Mouse (Mus musculus) midbrain, embryonic 15.5 days (tissue): ENCODE measurements around the gene Myo18b. TPM values are rescaled to one million over a fixed set of nuclear protein-coding genes. Genes with fewer than 3 reads are reported as not detected.
A peak's percentile ranks its signal among the peaks of the same experiment; 100 is the strongest.

Experiments used
- ATAC-seq: fragments of 200-750 bp; cut with Nextera tagmentation; replicated peaks from 2 replicates; pipeline ENCODE4 v1.8.0; 2017; ENCODE audit warnings: moderate TSS enrichment
- H3K27ac ChIP-seq: fragments of 300-500 bp; sonication (generic); 2 replicates; pipeline ENCODE4 v1.5.1; 2015; ENCODE audit warnings: mild to moderate bottlenecking, inconsistent platforms
- H3K27me3 ChIP-seq: fragments of 300-500 bp; sonication (generic); replicated peaks from 2 replicates; pipeline ENCODE4 v1.6.1; 2015; ENCODE audit warnings: inconsistent platforms
- H3K36me3 ChIP-seq: fragments of 300-500 bp; sonication (generic); replicated peaks from 2 replicates; pipeline ENCODE4 v1.6.1; 2015; ENCODE audit warnings: inconsistent platforms
- H3K4me1 ChIP-seq: fragments of 300-500 bp; sonication (generic); 2 replicates; pipeline ENCODE4 v1.6.1; 2015; ENCODE audit warnings: inconsistent platforms
- H3K4me2 ChIP-seq: fragments of 300-500 bp; sonication (generic); 2 replicates; pipeline ENCODE4 v1.6.1; 2015; ENCODE audit warnings: inconsistent platforms, mild to moderate bottlenecking, moderate library complexity
- H3K4me3 ChIP-seq: fragments of 300-500 bp; sonication (generic); 2 replicates; pipeline ENCODE4 v1.5.1; 2015; ENCODE audit warnings: mild to moderate bottlenecking, inconsistent platforms
- H3K9ac ChIP-seq: fragments of 300-500 bp; sonication (generic); 2 replicates; pipeline ENCODE4 v1.6.1; 2015; ENCODE audit warnings: mild to moderate bottlenecking, inconsistent platforms
- H3K9me3 ChIP-seq: fragments of 300-500 bp; sonication (generic); 2 replicates; pipeline ENCODE4 v1.6.1; 2016; ENCODE audit warnings: inconsistent platforms
- WGBS: fragments of 180-500 bp; shearing (Covaris S2); methylation state at CpG from one replicate; pipeline ENCODE4 v1.1.7; 2015; ENCODE audit warnings: mixed read lengths; 5-methylcytosine and 5-hydroxymethylcytosine counted together
- polyA plus RNA-seq: library from polyadenylated mRNA; unstranded; fragments of >200 nt; fragmentation: Nextera tagmentation; extraction: Ambion mirVana; gene quantifications from 2 replicates; pipeline ENCODE4 v1.2.1, GENCODE M21; 2015

The Myo18b gene
- polyA plus RNA-seq, 1 experiment from 2014 or later: 1.5 TPM

DNA sequence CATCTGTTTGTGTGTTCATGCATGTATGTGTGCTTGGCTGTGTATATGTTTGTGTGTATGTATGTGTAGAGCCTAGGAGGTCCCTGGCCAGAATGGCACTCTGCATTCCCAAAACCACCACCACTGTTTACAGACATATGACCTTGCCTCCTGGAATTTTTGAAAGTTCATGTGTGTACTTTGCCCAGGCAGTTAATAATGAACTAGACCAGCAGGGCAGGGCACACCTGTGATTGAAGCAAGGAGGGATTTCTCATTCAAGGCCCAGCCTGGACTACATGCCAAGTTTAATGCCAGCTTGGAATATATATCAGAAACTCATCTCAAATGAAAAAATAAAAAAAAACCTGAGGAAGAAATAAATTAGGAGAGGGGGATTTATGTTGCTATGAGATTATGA lies 25.8 kb upstream of the Myo18b start:
- no peak for ATAC-seq
- Histone ChIP-seq H3K36me3 (no peaks in the 10 kb centered on the region), H3K9ac (no peak overlapping the region), H3K4me3 (no peak overlapping the region), H3K27ac (no peak overlapping the region), H3K9me3 (no peaks in the 10 kb centered on the region), H3K27me3 (no peaks in the 10 kb centered on the region), H3K4me2 (no peak overlapping the region), H3K4me1 (no peaks in the 10 kb centered on the region)

DNA sequence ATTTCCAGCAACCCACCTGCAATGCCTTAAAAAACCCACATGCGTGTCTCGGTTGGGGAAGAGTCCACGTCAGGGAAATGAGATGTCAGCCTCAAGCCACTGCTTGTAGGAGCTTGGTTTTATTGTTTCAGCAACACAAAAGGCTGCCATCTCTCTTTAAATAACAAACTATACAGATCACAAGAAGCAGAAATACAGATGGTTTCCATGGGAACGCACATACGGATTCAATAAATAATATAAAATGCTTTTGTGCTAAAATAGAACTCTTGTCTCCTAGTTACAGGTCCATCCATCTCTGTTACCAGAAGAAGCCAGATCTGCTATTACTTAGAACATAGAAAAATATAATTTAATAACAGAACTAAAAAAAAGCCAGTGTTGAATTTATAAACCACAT lies 14.2 kb upstream of the Myo18b start:
- no peak overlapping the region for H3K9ac ChIP-seq
- peaks cover 14% of the 10 kb centered on the region for H3K4me1 ChIP-seq
- H3K4me3 ChIP-seq: no peak overlapping the region
- H3K27me3 ChIP-seq: no peaks in the 10 kb centered on the region
- WGBS: 53% methylated on average over 5 of the region's 5 CpGs
- no peak for ATAC-seq
- H3K27ac ChIP-seq: peak overlapping the region; percentile 66
- H3K9me3 ChIP-seq: no peaks in the 10 kb centered on the region
- H3K4me2 ChIP-seq: no peak overlapping the region
- no peaks in the 10 kb centered on the region for H3K36me3 ChIP-seq

DNA sequence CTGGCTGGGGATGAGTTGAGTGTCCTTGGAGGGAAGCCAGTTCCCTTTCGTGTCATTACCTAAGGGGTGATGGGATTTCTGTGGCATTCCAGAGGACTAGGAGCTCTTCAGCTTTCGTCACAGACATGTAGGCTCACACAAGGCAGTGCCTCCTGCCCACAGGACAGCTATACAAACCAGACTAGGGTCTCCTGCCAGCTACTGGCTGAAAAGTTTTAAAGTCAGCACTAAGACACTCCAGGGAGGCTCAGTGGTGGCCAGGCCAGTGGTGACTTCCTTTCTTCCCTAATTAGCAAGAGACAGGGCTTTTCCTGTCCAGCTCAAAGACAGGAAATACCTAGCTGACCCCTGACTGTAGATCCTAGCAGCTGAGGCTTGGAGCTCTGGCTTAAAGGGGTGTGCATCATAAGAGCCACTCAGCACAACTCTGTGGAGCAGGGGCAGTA lies 12.0 kb upstream of the Myo18b start:
- Histone ChIP-seq H3K9ac (no peak overlapping the region), H3K27me3 (no peaks in the 10 kb centered on the region), H3K9me3 (no peaks in the 10 kb centered on the region), H3K4me3 (no peak overlapping the region), H3K4me2 (no peak overlapping the region), H3K36me3 (no peaks in the 10 kb centered on the region), H3K27ac (no peak overlapping the region), H3K4me1 (peaks cover 14% of the 10 kb centered on the region)
- 59% methylated on average over 2 of the region's 2 CpGs for WGBS
- ATAC-seq: no peak

DNA sequence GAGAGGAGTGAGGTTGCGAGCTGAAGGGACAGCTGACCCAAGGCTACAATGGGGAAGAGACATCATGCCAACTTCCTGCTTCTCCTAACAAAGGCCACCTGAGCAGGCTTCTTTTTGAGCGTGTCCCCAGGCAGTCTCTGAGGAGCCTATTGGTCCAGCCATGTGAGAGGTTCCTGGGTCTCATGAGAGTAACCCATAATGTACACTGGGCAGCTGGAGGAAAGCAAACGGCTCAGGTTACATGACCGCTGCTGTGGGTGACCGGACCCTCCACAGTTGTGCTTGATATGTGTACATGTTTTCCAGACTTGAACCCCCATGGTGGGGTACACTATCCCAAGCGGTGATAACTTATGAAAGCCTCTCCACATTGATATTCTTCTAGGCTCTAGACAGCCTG lies 11.3 kb upstream of the Myo18b start:
- no peaks in the 10 kb centered on the region for H3K36me3 ChIP-seq
- 83% methylated on average over 6 of the region's 6 CpGs for WGBS
- no peak for ATAC-seq
- H3K9me3 ChIP-seq: no peaks in the 10 kb centered on the region
- no peak overlapping the region for H3K4me2 ChIP-seq
- no peak overlapping the region for H3K27ac ChIP-seq
- no peak overlapping the region for H3K4me3 ChIP-seq
- no peaks in the 10 kb centered on the region for H3K27me3 ChIP-seq
- peaks cover 14% of the 10 kb centered on the region for H3K4me1 ChIP-seq
- H3K9ac ChIP-seq: no peak overlapping the region

DNA sequence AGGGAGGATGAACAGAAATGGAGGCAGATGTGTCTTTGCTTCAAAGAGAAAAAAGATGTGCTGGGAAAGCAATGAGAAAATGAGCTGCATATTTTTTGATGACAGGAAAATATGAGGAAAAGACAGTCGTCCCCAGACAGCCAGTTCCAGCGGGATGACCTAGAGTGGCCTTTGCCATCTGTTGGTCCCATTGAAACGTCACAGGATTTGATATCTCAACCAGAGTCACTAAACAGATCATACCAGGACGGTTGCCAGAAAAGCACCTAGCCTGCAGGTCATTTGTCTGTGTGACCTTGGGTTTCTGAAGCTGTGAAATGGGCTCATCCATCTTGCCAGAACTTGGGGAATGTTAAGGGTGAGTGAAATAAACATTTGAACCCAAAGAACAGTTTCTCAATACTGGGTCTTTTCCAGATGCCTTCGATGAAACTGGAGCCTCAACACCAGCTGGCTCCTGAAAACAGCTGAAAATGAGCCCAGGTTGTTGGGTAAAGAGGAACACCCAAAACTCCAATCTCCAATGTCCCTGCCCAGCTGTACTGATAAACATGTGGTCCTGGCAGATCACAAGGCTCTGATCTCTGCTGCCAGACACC lies 2.6 kb downstream of the Myo18b start:
- H3K27ac ChIP-seq: no peak overlapping the region
- no peak overlapping the region for H3K4me2 ChIP-seq
- ATAC-seq: no peak
- no peaks in the 10 kb centered on the region for H3K9me3 ChIP-seq
- H3K36me3 ChIP-seq: no peaks in the 10 kb centered on the region
- no peak overlapping the region for H3K4me3 ChIP-seq
- 73% methylated on average over 5 of the region's 5 CpGs for WGBS
- no peak overlapping the region for H3K9ac ChIP-seq
- no peaks in the 10 kb centered on the region for H3K4me1 ChIP-seq
- no peaks in the 10 kb centered on the region for H3K27me3 ChIP-seq

DNA sequence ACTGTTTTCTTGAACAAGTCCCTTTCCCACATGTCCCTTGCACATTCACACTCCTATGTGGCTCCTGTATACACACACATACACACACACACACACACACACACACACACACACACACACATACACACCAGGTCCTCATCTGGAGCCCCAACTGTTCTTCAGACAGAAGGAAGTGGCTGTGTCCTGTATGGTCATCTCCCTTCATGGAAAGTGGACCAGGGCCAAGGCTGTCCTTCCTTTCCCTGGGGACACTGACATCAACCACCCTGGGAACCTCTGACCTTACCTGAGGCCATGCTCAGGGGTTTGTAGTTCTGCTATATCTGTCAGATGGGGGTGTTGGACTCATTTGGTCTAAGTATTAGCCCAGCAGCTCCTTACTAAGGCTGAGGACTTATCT lies 3.8 kb downstream of the Myo18b start:
- no peaks in the 10 kb centered on the region for H3K27me3 ChIP-seq
- no peak overlapping the region for H3K27ac ChIP-seq

DNA sequence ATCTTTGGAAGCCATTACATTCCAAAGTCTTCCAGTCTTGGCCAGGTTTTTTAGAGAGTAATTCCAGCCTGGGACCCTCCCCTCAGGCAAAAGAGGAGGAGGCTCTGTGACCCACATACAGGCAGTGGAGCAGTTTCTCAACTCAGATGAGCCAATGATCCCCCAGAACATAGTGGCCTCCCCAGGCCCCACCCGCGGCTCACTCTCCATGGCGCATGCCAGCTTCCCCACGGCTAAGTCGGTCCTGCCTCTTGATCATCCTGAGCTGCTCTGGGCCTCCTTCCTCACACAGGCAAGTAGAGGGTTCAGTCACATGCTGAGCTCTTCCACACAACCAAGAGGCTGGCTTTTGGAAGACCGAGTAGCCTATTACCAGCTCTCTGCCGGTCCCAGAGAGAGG lies 7.5 kb downstream of the Myo18b start:
- Histone ChIP-seq H3K4me1 (peaks cover 10% of the 10 kb centered on the region; the same call in 1 of the 2 replicates), H3K9ac (no peak overlapping the region), H3K27ac (no peak overlapping the region), H3K9me3 (no peaks in the 10 kb centered on the region), H3K4me2 (no peak overlapping the region), H3K27me3 (no peaks in the 10 kb centered on the region), H3K4me3 (no peak overlapping the region), H3K36me3 (no peaks in the 10 kb centered on the region)
- 59% methylated on average over 7 of the region's 7 CpGs for WGBS
- no peak for ATAC-seq

More for the DNA sequence above, 3.8 kb downstream of the Myo18b start:
- no peaks in the 10 kb centered on the region for H3K9me3 ChIP-seq
- no peaks in the 10 kb centered on the region; the same call in 1 of the 2 replicates for H3K4me1 ChIP-seq
- no peak overlapping the region for H3K4me2 ChIP-seq
- H3K36me3 ChIP-seq: no peaks in the 10 kb centered on the region
- H3K4me3 ChIP-seq: no peak overlapping the region
- ATAC-seq: no peak
- H3K9ac ChIP-seq: no peak overlapping the region

DNA sequence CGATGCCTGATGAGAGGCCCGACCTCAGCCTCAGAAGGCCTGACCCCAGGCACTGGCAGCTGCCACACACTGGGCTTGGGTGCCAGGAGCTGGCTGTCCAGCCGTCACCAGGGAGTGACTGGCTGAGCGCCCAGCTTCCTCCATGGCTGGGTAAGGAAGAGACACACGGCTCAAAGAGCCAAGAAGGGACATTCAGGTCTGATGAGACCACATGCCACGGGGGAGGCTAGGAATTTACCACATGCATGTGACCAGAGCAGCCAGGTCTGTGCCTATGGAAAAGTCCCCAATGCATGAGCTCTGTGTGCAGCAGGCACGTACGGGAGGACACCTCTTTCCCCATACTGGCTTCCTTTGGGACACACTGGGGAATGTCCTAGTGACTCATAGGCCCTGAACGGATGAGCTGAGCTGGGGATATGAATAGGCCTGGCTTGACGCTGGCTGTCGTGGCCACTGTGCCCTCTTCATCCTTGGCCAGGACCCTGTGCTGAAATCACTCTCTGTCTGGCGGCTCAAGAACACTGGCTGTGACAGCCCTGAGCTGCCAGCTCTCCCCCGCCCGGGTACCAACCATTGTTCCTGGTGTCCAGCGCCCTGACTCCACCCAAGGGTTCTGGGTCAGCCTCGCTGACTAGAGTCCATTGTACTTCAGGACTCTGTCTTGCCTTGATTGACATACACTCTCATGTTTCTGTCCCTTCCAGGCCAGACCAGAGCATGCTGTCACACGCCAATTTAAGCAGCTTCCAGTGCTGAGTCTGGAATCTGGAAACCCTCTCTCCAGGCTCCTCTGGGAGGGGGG lies 9.3 kb downstream of the Myo18b start:
- no peak overlapping the region for H3K9ac ChIP-seq
- no peak overlapping the region for H3K27ac ChIP-seq
- WGBS: 58% methylated on average over 17 of the region's 17 CpGs
- no peaks in the 10 kb centered on the region for H3K36me3 ChIP-seq
- no peak overlapping the region for H3K4me2 ChIP-seq
- H3K4me1 ChIP-seq: peaks cover 10% of the 10 kb centered on the region; the same call in 1 of the 2 replicates
- no peak for ATAC-seq
- H3K9me3 ChIP-seq: no peaks in the 10 kb centered on the region
- H3K27me3 ChIP-seq: no peaks in the 10 kb centered on the region
- no peak overlapping the region for H3K4me3 ChIP-seq

DNA sequence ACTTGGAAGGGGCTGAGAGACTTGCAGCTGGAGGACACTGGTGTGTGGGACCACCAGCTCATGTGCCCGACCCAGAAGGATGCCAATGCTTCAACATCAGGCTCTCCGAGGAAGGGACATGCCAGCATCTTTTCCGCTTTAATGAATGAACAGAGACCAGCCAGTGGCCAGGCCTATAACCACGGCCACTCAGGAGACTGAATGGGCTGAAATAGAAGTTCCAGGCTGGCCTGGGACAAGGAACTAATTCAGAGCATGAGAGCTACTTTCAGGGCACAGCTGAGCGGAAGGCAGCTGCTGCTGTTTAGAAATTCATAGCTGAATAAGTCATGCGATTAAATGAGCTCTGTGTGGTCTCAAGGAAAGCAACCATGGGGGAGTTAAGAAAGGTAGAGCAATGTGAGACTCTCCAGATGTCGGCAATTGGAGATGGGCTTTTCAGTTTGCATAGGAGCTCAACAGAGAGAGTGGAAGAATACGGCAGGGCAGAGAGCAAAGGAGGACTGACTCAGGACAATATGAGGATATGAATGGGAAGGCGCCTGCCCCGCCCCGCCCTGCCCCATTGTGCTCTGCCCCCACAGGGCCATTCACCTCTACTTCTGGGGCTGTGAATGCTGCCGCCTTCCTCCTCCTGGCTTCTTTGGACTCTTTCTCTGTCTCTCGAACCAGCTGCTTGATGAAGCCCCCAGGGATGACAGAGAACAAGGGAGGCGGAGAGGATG lies 18.6 kb downstream of the Myo18b start:
- no peak overlapping the region for H3K4me3 ChIP-seq
- H3K4me2 ChIP-seq: no peak overlapping the region
- no peaks in the 10 kb centered on the region for H3K4me1 ChIP-seq
- H3K27me3 ChIP-seq: no peaks in the 10 kb centered on the region
- H3K27ac ChIP-seq: no peak overlapping the region
- no peaks in the 10 kb centered on the region for H3K9me3 ChIP-seq
- 43% methylated on average over 14 of the region's 14 CpGs for WGBS
- no peak overlapping the region for H3K9ac ChIP-seq
- no peaks in the 10 kb centered on the region for H3K36me3 ChIP-seq
- ATAC-seq: no peak

DNA sequence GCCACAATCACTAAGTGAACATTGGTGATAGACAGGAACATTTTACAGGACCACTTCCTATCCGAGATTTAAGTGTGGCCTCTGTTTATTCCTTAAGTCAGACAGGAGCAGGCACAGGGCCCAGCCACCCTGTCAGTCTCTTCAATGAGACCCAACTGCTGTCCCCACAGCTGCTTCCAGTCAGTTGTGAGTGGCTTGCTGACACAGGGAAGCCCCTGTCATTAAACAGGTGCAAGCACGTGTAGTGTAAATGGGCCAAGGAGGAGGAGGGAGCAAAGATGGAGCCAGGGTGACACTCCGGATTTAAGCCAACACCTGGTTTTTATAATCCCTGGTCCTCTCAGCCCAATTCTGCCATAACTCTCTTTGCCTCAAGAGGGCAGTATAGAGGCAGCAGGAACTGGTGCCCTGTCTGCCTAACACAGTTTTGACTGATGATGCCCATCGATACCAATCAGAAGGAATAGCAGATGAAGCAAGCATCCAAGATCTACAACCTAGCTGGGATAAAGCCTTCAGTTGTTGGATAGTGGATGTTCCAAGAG lies 19.2 kb downstream of the Myo18b start:
- Histone ChIP-seq H3K27ac (no peak overlapping the region), H3K4me3 (no peak overlapping the region), H3K9ac (no peak overlapping the region), H3K36me3 (no peaks in the 10 kb centered on the region), H3K9me3 (no peaks in the 10 kb centered on the region), H3K4me2 (no peak overlapping the region), H3K27me3 (no peaks in the 10 kb centered on the region), H3K4me1 (no peaks in the 10 kb centered on the region)
- no peak for ATAC-seq
- WGBS: 47% methylated on average over 4 of the region's 4 CpGs

DNA sequence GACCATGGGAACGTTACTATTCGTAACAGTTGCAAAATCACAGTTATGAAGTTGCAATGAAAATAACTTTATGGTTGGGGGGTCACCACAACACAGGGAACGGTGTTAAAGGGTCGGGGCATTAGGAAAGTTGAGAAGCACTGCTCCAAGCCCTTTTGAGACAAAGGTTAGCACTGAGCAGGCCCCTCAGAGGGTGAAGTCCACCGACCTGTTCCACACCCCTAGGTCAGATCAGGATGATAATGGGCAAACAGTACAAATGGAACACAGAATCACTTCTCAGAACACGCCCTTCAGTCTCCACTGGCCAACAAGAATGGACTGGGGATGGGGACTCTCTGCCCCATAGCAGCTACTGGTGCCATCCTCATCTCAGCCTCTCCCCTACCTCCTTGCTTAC lies 23.2 kb downstream of the Myo18b start:
- H3K27me3 ChIP-seq: no peaks in the 10 kb centered on the region
- no peak overlapping the region for H3K4me3 ChIP-seq
- H3K27ac ChIP-seq: no peak overlapping the region
- no peaks in the 10 kb centered on the region for H3K4me1 ChIP-seq
- H3K4me2 ChIP-seq: no peak overlapping the region
- H3K9me3 ChIP-seq: no peaks in the 10 kb centered on the region
- H3K9ac ChIP-seq: no peak overlapping the region
- whole genome bisulfite sequencing: 88% methylated on average over 6 of the region's 6 CpGs
- no peak for ATAC-seq
- no peaks in the 10 kb centered on the region for H3K36me3 ChIP-seq

DNA sequence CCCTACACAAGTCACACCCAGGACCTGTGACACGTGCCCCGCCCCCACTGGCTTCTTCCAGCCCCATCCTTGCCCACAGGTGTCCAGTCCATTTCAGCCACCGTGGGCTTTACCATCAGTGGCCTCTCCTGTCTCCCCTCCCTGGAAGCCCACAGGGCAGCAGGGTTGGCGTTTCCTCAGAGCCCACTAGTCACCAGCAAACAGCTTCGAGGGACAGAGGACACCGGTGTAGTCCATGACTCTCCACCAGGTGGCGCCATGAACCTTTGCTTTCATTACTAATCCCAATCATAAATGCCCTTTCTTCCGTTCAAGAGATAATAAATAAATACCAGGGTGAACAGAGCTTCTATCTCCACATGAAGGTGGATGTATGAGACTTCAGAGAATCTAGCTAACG lies 25.4 kb downstream of the Myo18b start:
- Histone ChIP-seq H3K4me2 (no peak overlapping the region), H3K27me3 (no peaks in the 10 kb centered on the region), H3K9me3 (no peaks in the 10 kb centered on the region), H3K4me3 (no peak overlapping the region), H3K27ac (no peak overlapping the region), H3K36me3 (no peaks in the 10 kb centered on the region), H3K4me1 (no peaks in the 10 kb centered on the region), H3K9ac (no peak overlapping the region)
- 21% methylated on average over 9 of the region's 9 CpGs for WGBS
- ATAC-seq: peak; percentile 66
